Mouse (Mus musculus): ENCODE data around the gene Rasgrf1. TPM values are rescaled to one million over a fixed set of nuclear protein-coding genes. Genes with fewer than 3 reads are reported as not detected.
"Not testable (repeated sequence)": the region's sequence is repeated elsewhere in the genome, so short reads cannot be mapped to it uniquely, and the experiment has no call there.

Gene Rasgrf1
- total RNA-seq, 1 experiment from 2014 or later, result 5.7 TPM

DNA sequence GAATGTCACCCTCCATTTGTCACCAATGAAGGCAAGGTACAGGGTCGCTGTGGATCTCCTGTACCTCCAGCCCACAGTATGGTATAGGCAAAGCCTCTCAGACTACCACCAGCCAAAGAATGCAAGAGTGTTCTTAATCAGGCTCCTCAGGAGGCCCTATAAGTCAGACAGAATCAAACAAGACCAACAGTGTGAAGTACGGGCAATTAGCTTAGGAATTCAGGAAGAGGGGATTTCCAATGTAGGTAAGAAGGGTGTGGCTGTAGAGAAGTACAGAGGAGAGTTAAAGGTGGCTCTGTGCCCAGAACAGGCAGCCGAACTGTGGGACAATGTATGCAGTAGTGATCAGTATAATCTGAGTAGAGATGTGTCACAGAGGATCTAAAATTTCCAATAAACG lies 126.6 kb downstream of the Rasgrf1 start:
- DNase-seq, result no peak

DNA sequence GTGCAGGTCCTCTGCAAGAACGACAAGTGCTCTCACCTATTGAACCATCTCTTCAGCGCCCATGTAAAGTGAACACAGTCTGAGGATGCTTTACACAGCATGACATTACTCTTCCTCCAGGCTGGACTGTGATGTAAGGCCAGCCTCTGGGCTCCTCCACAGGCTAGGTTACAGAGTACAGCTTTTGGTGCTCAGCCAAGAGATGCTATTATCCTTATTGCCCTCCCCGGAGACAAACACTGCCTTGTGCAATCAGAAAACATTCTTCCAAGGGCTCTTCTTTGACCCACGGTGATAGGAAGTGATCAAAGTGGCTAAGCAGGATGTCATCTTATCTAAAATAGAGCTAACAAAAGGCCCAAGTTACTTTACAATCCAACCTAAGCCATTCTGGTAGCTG lies 128.8 kb downstream of the Rasgrf1 start:
- no peak for DNase-seq

GRCm38 (mm10) chr9:90040916-90041315 lies 131.2 kb downstream of the Rasgrf1 start:
- DNase-seq, result no peak

DNA sequence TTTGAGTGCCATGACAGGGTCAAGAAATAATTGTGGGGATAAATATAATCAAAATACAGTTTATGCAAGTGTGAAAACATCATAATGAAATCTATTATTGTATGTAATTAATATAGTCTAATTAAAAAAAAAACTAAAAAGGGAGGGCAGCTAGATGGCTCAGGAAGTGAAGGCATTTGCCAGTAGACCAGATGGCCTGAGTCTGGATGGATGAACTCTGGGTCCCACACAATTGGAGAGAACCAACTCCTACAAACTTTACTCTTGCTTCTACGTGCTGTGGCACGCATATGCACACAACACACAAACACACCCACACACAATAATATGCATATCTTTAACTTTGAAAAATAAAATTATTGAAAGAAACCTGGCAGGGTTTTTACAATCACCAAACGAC lies 131.8 kb downstream of the Rasgrf1 start:
- DNase-seq, result no peak

DNA sequence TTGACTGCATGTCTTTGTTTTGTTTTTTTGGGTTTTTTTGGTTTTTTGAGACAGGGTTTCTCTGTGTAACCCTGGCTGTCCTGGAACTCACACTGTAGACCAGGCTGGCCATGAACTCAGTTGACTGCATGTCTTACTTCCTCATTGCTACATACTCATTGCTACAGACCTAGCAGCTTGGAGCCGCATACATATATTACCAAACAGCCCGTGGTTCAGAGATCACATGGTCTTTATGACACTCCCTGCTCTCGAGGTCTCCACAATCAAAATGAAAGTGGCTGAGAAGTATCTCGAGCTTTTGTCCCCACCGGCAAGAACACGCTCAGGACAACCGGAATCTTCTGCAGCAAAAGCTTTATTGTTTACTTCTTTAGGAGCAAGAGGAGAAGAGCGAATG lies 133.2 kb downstream of the Rasgrf1 start:
- DNase-seq, result not testable (repeated sequence)

DNA sequence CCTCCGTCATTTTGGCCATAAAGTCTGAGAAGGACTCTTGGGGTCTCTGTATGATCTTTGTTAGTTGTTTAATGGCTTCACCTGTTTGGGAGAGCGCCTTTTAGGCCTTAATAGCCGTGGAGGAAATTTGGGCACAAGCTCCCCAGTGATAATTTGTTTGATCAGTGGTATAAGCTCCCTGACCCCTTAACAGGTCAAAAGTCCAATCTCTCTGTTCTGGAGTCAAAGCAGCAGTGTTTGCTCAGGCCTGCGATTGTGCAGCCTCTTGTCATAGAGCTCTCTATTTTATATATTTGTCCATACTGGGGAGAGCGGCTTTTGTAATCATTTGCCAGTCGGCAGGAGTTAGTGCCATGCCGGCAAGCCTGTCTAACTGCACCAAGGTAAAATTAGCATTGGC lies 135.5 kb downstream of the Rasgrf1 start:
- DNase-seq, result no peak

GRCm38 (mm10) chr9:90047937-90048627 lies 138.4 kb downstream of the Rasgrf1 start:
- no peak for DNase-seq

GRCm38 (mm10) chr9:90053852-90054251 lies 144.1 kb downstream of the Rasgrf1 start, which contains the start of gene Ctsh:
TSS of gene Ctsh (plus strand) at chr9:90054152.
- no peak for DNase-seq

- peak; percentile 90 for DNase-seq
Observed at GRCm38 (mm10) chr9:90054371-90055145, 144.8 kb downstream of the Rasgrf1 start.

GRCm38 (mm10) chr9:90055409-90055808 lies 145.7 kb downstream of the Rasgrf1 start:
- no peak for DNase-seq

- DNase-seq, result no peak
Observed at GRCm38 (mm10) chr9:90055911-90056310, 146.2 kb downstream of the Rasgrf1 start.

DNA sequence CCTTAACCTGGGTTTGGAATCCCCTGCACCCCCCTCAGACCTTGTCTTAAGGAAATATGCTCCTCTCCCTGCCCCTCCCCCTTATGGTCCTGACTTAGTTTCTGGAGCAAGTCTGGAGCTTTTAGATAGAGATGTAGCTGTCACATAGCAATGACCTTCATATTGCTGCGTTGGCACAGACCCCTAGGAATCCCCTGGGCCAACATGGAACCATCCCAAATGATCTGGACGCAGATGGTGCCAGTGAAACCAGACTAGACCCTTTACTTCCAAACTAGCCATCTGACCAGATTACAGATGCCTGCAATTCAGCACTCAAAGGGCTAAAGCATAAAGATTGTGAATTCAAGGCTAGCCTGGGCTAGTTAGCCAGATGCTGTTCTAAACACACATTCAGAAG lies 147.0 kb downstream of the Rasgrf1 start:
- DNase-seq, result no peak

DNA sequence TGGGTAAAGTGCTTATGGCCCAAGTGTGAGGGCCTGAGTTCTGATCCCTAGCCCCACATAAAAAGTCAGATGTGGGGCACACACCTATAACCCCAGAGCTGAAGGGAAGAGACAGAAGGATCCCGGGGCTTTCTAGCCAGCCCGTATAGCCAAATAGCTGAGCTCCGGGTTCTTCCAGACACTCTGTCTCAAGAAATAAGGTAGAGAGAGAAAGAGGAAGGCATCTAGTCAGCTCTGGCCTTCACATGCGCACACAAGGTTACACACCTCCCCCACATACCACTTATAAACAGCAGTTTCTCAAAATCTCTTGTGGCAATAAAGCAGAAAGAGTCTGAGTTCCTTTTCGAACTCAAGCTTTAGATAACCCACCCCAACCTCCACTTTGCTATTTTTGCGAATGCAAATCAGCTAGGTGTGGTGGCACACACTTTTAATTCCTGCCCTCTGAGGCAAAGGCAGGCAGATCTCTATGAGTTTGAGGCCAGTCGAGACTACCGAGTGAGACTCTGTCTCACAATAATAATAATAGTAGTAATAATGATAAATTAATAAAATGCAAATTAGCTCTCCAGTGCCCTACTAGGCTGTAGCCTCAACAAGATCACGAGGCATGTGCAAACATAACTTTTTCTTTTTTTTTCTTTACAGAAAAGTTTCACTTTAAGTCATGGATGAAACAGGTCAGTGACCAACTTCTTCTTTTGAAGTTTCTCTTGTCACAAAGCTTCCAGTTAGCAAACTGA lies 150.3 kb downstream of the Rasgrf1 start:
- peak; percentile 14 for DNase-seq

- DNase-seq, result peak; percentile 70
Observed at GRCm38 (mm10) chr9:90060574-90060875, 150.8 kb downstream of the Rasgrf1 start.

- DNase-seq, result not testable (repeated sequence)
Observed at GRCm38 (mm10) chr9:90060932-90061331, 151.2 kb downstream of the Rasgrf1 start.

- no peak for DNase-seq
Observed at GRCm38 (mm10) chr9:90067341-90067740, 157.6 kb downstream of the Rasgrf1 start.

DNA sequence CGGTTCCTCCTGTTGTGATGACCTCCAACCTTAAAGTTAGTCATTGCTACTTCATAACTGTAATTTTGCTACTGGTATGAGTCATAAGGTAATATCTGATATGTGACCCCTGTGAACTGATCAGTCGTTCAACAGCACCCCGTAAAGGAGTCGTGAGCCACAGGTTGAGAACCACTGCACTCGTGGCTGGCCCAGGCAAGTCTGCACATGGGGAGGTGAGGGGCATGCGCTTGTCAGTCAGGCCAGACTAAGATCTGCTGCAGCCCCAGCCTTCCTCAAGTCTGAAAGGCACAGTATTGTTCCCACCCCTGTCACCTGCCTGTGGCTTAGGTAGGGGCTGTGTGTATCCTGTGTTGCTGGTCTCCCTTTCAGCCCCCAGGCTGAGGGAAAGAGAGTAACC lies 159.1 kb downstream of the Rasgrf1 start:
- DNase-seq, result no peak

DNA sequence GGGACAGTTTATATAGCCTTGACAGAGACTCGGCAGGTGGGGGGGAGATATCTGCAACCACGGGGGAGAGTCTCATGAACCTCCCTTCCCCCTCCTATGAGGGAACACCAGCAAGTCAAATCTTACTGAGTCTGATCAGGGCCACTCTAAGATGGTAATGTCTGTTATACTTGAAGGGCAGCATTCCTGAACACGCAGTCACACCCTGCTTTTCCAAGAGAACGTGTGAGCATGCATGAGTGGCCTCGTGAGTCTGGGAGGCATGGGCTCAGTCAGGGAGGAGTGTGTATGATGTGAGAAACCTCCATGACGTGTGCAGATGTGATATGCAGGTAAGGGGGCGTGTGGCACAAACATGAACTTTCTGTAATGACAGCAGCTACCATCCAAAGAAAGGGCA lies 159.8 kb downstream of the Rasgrf1 start:
- peak; percentile 30 for DNase-seq

DNA sequence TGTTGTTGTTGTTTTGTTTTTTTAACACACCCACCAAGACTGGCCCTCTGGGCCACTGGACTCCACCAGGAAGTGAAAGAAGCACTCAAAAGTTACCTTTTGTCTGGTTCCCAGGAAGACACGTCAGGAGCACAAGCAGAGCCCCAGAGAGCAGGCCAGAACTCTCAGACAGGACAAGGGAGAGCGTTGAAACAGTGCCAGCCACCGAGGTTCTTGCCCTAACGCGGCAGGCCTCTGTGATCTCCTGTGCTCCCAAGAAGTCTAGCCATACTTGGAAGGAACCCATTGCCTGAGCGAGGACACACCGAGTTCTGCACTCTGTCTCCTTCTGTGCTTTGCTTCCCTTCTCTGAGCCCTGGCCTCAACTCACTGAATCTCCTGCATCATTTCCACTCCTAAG lies 160.5 kb downstream of the Rasgrf1 start:
- DNase-seq, result peak; percentile 2

DNA sequence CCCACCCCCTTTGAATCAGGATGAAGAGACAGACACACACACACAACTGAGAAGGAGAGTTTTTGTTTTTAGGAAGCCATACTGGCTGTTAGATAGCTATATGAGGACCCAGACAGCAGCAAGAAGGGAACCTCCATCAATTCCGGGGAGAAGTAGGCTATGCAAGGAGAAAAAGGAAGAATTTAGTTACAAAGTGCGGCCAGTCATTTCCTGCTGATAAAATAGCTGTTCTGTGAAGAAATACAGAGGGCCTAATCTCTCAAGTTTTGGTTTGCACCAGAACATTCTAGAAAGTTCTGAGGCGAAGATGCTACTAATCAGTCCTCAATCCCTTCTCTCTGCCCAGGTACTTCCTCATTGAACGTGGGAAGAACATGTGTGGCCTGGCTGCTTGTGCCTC lies 165.6 kb downstream of the Rasgrf1 start:
- DNase-seq, result no peak

DNA sequence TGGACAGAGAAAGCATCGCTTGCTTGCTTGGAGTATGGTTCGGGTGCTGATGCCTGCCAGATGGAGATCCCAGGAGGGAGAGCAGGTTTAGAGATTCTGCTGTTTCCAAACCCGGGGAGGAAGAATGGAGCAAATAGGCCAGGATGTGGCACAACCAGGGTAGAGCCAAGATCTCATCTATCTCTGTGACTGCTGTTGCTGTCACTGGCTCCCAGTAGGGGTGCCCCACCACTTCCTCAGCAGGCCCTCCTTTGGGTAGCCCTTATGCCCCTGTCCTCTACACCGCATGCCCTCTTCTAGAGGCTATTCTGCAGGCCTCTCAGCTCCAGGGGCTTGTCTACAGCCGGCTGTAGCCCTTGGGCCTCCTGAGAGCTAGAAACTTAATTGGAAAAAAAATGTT lies 166.4 kb downstream of the Rasgrf1 start:
- no peak for DNase-seq

Data from adrenal gland, postnatal 14 days (tissue).